8 mouse cellular contexts compared by ENCODE assay signal in the genomic region with DNA sequence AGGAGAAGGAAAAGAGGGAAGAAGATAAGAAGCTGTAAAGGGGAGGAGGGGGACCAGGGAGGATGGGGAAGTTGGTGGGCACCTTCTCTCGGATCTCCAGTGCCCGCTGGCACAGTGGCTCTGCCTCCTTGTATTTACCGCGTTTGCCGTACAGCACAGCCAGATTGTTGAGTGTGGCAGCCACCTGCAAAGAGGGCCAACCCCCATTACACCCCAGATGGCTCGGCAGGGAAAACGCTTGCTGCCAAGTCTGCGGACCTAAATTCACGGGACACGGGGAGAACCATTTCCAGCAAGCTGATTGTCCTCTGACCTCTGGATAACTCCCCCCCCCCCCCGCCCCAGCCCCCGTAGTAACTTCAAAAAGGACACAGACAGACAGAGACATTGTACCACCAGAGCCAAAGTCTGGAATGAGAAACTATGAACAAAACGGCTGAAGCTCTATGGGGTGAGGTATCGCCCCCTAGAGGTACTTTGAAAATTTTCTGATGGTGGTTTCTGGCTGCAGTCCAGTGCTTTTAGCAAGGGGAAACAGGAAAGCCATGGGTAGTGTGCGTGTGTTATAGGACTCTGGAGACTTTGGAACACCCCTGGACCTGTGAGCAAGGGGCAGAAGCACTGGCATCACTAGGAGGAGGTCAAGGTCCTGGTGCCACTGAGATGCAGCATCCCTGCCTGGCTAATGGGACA. TPM values are rescaled to one million over a fixed set of nuclear protein-coding genes. Genes with fewer than 3 reads are reported as not detected.
A peak's percentile ranks its signal among the peaks of the same experiment; 100 is the strongest.
DNase-seq lines count a peak whose midpoint lies in the region; ATAC-seq and TF ChIP-seq lines count a peak whose summit lies in the region.

No protein-coding gene starts in this region.

- peak overlapping the region; percentile 76 for H3K27ac ChIP-seq in midbrain, embryonic 10.5 days (replicated peaks)
- H3K27ac ChIP-seq in midbrain, embryonic 16.5 days (ENCODE audit: low read length) = no peak overlapping the region
- H3K27ac ChIP-seq in forebrain, postnatal 0 days (ENCODE audit: low read depth, low read length) = peak overlapping the region; percentile 69
- H3K27ac ChIP-seq in hindbrain, embryonic 12.5 days = no peak overlapping the region

- peaks cover 65% of the 10 kb centered on the region for H3K36me3 ChIP-seq in midbrain, embryonic 10.5 days
- H3K36me3 ChIP-seq in midbrain, embryonic 16.5 days (ENCODE audit: control insufficient read depth, insufficient read depth, low read length) = peaks cover 24% of the 10 kb centered on the region
- peaks cover 45% of the 10 kb centered on the region for H3K36me3 ChIP-seq in forebrain, postnatal 0 days (ENCODE audit: insufficient read depth)
- peaks cover 61% of the 10 kb centered on the region for H3K36me3 ChIP-seq in hindbrain, embryonic 12.5 days

- no peaks in the 10 kb centered on the region for H3K27me3 ChIP-seq in midbrain, embryonic 10.5 days (ENCODE audit: low read depth, poor library complexity, severe bottlenecking)
- no peaks in the 10 kb centered on the region for H3K27me3 ChIP-seq in midbrain, embryonic 16.5 days (ENCODE audit: control insufficient read depth, insufficient read depth, low read depth, low read length)
- H3K27me3 ChIP-seq in forebrain, postnatal 0 days (ENCODE audit: insufficient read depth, low read length) = no peaks in the 10 kb centered on the region
- H3K27me3 ChIP-seq in hindbrain, embryonic 12.5 days = no peaks in the 10 kb centered on the region

- peak; percentile 47 for DNase-seq in midbrain, embryonic 10.5 days (ENCODE audit: low spot score)
- peak; percentile 38 for DNase-seq in c-Kit-positive CD71-positive TER-119-positive erythroid progenitor cells, embryonic 14.5 days (ENCODE audit: low spot score)
- DNase-seq in forebrain, postnatal 0 days = peak; percentile 92
- peak; percentile 71 for DNase-seq in layer of hippocampus, adult 9-11 months
- peak; percentile 83 for DNase-seq in lung, postnatal 14 days
- DNase-seq in right cerebral cortex, postnatal 25 days = peak; percentile 60

- H3K4me3 ChIP-seq in midbrain, embryonic 10.5 days = peak overlapping the region; percentile 27; the same call in 1 of the 2 replicates
- no peak overlapping the region for H3K4me3 ChIP-seq in midbrain, embryonic 16.5 days (ENCODE audit: low read depth, low read length)
- no peak overlapping the region for H3K4me3 ChIP-seq in forebrain, postnatal 0 days (ENCODE audit: low read depth, low read length)
- no peak overlapping the region for H3K4me3 ChIP-seq in hindbrain, embryonic 12.5 days

- H3K4me1 ChIP-seq in midbrain, embryonic 10.5 days = peaks cover 5% of the 10 kb centered on the region
- peaks cover 2% of the 10 kb centered on the region; the same call in 1 of the 2 replicates for H3K4me1 ChIP-seq in midbrain, embryonic 16.5 days (ENCODE audit: control insufficient read depth, insufficient read depth, low read length)
- H3K4me1 ChIP-seq in forebrain, postnatal 0 days (ENCODE audit: insufficient read depth) = peaks cover 10% of the 10 kb centered on the region; the same call in 1 of the 2 replicates
- peaks cover 8% of the 10 kb centered on the region for H3K4me1 ChIP-seq in hindbrain, embryonic 12.5 days

- no peaks in the 10 kb centered on the region for H3K9me3 ChIP-seq in midbrain, embryonic 10.5 days (replicated peaks)
- H3K9me3 ChIP-seq in midbrain, embryonic 16.5 days (replicated peaks; ENCODE audit: control insufficient read depth, low read length, poor library complexity, severe bottlenecking) = no peaks in the 10 kb centered on the region
- no peaks in the 10 kb centered on the region for H3K9me3 ChIP-seq in forebrain, postnatal 0 days (ENCODE audit: low read length)
- no peaks in the 10 kb centered on the region for H3K9me3 ChIP-seq in hindbrain, embryonic 12.5 days (replicated peaks)

- 32% methylated on average over 15 of the region's 15 CpGs for WGBS in midbrain, embryonic 10.5 days
- 22% methylated on average over 15 of the region's 15 CpGs for WGBS in midbrain, embryonic 16.5 days
- 10% methylated on average over 15 of the region's 15 CpGs for WGBS in forebrain, postnatal 0 days
- 23% methylated on average over 15 of the region's 15 CpGs for WGBS in hindbrain, embryonic 12.5 days

- no peak overlapping the region for H3K9ac ChIP-seq in midbrain, embryonic 16.5 days (ENCODE audit: low read depth, low read length)
- no peak overlapping the region for H3K9ac ChIP-seq in forebrain, postnatal 0 days
- H3K9ac ChIP-seq in hindbrain, embryonic 12.5 days = 0 out of 2 replicates have a peak overlapping the region, but pooled peaks have one; percentile 35

- no peak for ATAC-seq in midbrain, embryonic 16.5 days
- ATAC-seq in forebrain, postnatal 0 days = peak; percentile 72
- ATAC-seq in hindbrain, embryonic 12.5 days (ENCODE audit: low FRiP score) = peak; percentile 44

- peak; percentile 82 for TF ChIP-seq CTCF in forebrain, postnatal 0 days (IDR thresholded peaks at IDR 0.05; ENCODE audit: low read depth)

- H3K4me2 ChIP-seq in midbrain, embryonic 16.5 days (ENCODE audit: low read length) = no peak overlapping the region
- H3K4me2 ChIP-seq in forebrain, postnatal 0 days (ENCODE audit: low read depth) = peak overlapping the region; percentile 23; the same call in 1 of the 2 replicates
- H3K4me2 ChIP-seq in hindbrain, embryonic 12.5 days (replicated peaks) = peak overlapping the region; percentile 34; the same call in 1 of the 2 replicates

RNA-seq across cellular contexts. Expression of a gene that starts 7.7 kb away (rescaled TPM):
- polyA plus RNA-seq in midbrain, embryonic 10.5 days (2016; fragmentation: Nextera tagmentation; extraction: Ambion mirVana) = 65.3 and 68.4 TPM in 2 replicates
- 26.9 and 28.8 TPM in 2 replicates for polyA plus RNA-seq in midbrain, embryonic 16.5 days (2015; fragmentation: Nextera tagmentation; extraction: Ambion mirVana)
- 42.4 and 56.6 TPM in 2 replicates for total RNA-seq in forebrain, postnatal 0 days (2014; rRNA removed)
- polyA plus RNA-seq in forebrain, postnatal 0 days (2015; fragmentation: Nextera tagmentation; extraction: Ambion mirVana) = 18.9 and 19.7 TPM in 2 replicates
- polyA plus RNA-seq in hindbrain, embryonic 12.5 days (2016; fragmentation: Nextera tagmentation; extraction: Ambion mirVana) = 80.9 and 81.9 TPM in 2 replicates

RNA-seq across cellular contexts. Expression of a gene that starts 8.8 kb away (rescaled TPM):
- 33.0 and 40.3 TPM in 2 replicates for polyA plus RNA-seq in midbrain, embryonic 10.5 days (2016; fragmentation: Nextera tagmentation; extraction: Ambion mirVana)
- polyA plus RNA-seq in midbrain, embryonic 16.5 days (2015; fragmentation: Nextera tagmentation; extraction: Ambion mirVana) = 32.4 and 39.7 TPM in 2 replicates
- total RNA-seq in forebrain, postnatal 0 days (2014; rRNA removed) = 31.2 and 32.7 TPM in 2 replicates
- 20.3 and 21.3 TPM in 2 replicates for polyA plus RNA-seq in forebrain, postnatal 0 days (2015; fragmentation: Nextera tagmentation; extraction: Ambion mirVana)
- polyA plus RNA-seq in hindbrain, embryonic 12.5 days (2016; fragmentation: Nextera tagmentation; extraction: Ambion mirVana) = 37.8 and 40.0 TPM in 2 replicates

RNA-seq across cellular contexts. Expression of a gene that starts 9.1 kb away (rescaled TPM):
- polyA plus RNA-seq in midbrain, embryonic 10.5 days (2016; fragmentation: Nextera tagmentation; extraction: Ambion mirVana) = 126 and 129 TPM in 2 replicates
- 58.9 and 60.8 TPM in 2 replicates for polyA plus RNA-seq in midbrain, embryonic 16.5 days (2015; fragmentation: Nextera tagmentation; extraction: Ambion mirVana)
- 51.4 and 62.9 TPM in 2 replicates for total RNA-seq in forebrain, postnatal 0 days (2014; rRNA removed)
- polyA plus RNA-seq in forebrain, postnatal 0 days (2015; fragmentation: Nextera tagmentation; extraction: Ambion mirVana) = 96.2 and 111 TPM in 2 replicates
- 79.7 and 88.2 TPM in 2 replicates for polyA plus RNA-seq in hindbrain, embryonic 12.5 days (2016; fragmentation: Nextera tagmentation; extraction: Ambion mirVana)

RNA-seq across cellular contexts. Expression of a gene that starts 13.2 kb away (rescaled TPM):
- 37.4 and 45.1 TPM in 2 replicates for polyA plus RNA-seq in midbrain, embryonic 10.5 days (2016; fragmentation: Nextera tagmentation; extraction: Ambion mirVana)
- 41.9 and 47.6 TPM in 2 replicates for polyA plus RNA-seq in midbrain, embryonic 16.5 days (2015; fragmentation: Nextera tagmentation; extraction: Ambion mirVana)
- total RNA-seq in forebrain, postnatal 0 days (2014; rRNA removed) = 77.0 and 89.9 TPM in 2 replicates
- polyA plus RNA-seq in forebrain, postnatal 0 days (2015; fragmentation: Nextera tagmentation; extraction: Ambion mirVana) = 20.6 and 24.0 TPM in 2 replicates
- polyA plus RNA-seq in hindbrain, embryonic 12.5 days (2016; fragmentation: Nextera tagmentation; extraction: Ambion mirVana) = 52.1 and 53.0 TPM in 2 replicates

RNA-seq across cellular contexts. Expression of a gene that starts 37.2 kb away (rescaled TPM):
- polyA plus RNA-seq in midbrain, embryonic 10.5 days (2016; fragmentation: Nextera tagmentation; extraction: Ambion mirVana) = 69.4 and 69.6 TPM in 2 replicates
- polyA plus RNA-seq in midbrain, embryonic 16.5 days (2015; fragmentation: Nextera tagmentation; extraction: Ambion mirVana) = 51.8 and 52.4 TPM in 2 replicates
- total RNA-seq in forebrain, postnatal 0 days (2014; rRNA removed) = 29.7 and 31.1 TPM in 2 replicates
- polyA plus RNA-seq in forebrain, postnatal 0 days (2015; fragmentation: Nextera tagmentation; extraction: Ambion mirVana) = 39.4 and 52.1 TPM in 2 replicates
- 54.2 and 61.8 TPM in 2 replicates for polyA plus RNA-seq in hindbrain, embryonic 12.5 days (2016; fragmentation: Nextera tagmentation; extraction: Ambion mirVana)

Comparison
In these comparisons a context has a peak if more than half of its experiments do, and no peak if none do; other contexts are left out.
1. H3K27ac ChIP-seq: peak in midbrain, embryonic 10.5 days (single experiment) and forebrain, postnatal 0 days (single experiment); none in midbrain, embryonic 16.5 days (single experiment) and hindbrain, embryonic 12.5 days (single experiment).
2. DNase-seq: peak in every context shown above with its lines; median percentile 92 in forebrain, postnatal 0 days; 83 in lung, postnatal 14 days; 71 in layer of hippocampus, adult 9-11 months; 60 in right cerebral cortex, postnatal 25 days; 47 in midbrain, embryonic 10.5 days; 38 in c-Kit-positive CD71-positive TER-119-positive erythroid progenitor cells, embryonic 14.5 days.